Mouse (Mus musculus) bone marrow, adult 2 months (tissue): ENCODE measurements around the gene Pigs.

Source experiments
- CTCF ChIP-seq: fragments of 200-500 bp; IDR thresholded peaks from 2 replicates; pipeline ENCODE4 v1.5.1; 2011; ENCODE audit warnings: low read length, control low read depth; ENCODE audit not compliant: control insufficient read depth, insufficient read depth
- POLR2A ChIP-seq: fragments of 200-500 bp; IDR thresholded peaks from 2 replicates; pipeline ENCODE4 v1.6.1; 2011; ENCODE audit warnings: low read depth, mild to moderate bottlenecking, control low read depth, low read length, borderline replicate concordance; ENCODE audit not compliant: control insufficient read depth

GRCm38 (mm10) chr11:78380351-78380750 lies 52.1 kb downstream of the Pigs start:
- no peak for TF ChIP-seq CTCF
- no peak for TF ChIP-seq POLR2A
